Mouse (Mus musculus) heart, postnatal 36 days (tissue): ENCODE results near the gene Galns. TPM values are rescaled to one million over a fixed set of nuclear protein-coding genes. Genes with fewer than 3 reads are reported as not detected.

ENCODE experiments used
- DNase-seq, 2 experiments: peaks; one replicate each; pipeline ENCODE4 v3.0.0; 2021 to 2022
- intact Hi-C: fragments of 180-260 bp; cut with DNase I; formaldehyde crosslinking; loops from one replicate; pipeline ENCODE4 v1.15.1; 2025
- total RNA-seq, 2 experiments: library from RNA; stranded (reverse); gene quantifications; 2 replicates each; pipeline ENCODE4 v1.2.3; 2021

The Galns gene
- total RNA-seq, 2 experiments from 2014 or later = 3.1 to 3.5 TPM

DNA sequence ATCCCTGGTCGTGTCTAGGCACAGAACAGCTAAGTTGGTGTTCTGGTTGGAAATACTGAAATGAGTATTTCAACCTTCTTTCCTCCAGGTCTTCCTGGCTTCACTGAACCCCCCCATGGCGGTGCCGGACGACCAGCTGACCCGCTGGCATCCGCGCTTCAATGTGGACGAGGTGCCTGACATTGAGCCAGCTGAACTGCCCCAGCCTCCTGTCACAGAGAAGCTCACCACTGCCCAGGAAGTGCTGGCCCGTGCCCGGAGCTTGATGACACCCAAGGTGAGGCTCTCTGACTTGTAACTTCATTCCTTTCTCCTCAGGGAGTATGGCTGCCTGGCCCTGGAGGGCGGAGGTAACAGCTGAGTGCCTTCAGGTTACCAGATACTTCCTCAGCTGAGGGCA lies 40.1 kb downstream of the Galns start:
- intact Hi-C loops = no loop called here
- DNase-seq = no peak

DNA sequence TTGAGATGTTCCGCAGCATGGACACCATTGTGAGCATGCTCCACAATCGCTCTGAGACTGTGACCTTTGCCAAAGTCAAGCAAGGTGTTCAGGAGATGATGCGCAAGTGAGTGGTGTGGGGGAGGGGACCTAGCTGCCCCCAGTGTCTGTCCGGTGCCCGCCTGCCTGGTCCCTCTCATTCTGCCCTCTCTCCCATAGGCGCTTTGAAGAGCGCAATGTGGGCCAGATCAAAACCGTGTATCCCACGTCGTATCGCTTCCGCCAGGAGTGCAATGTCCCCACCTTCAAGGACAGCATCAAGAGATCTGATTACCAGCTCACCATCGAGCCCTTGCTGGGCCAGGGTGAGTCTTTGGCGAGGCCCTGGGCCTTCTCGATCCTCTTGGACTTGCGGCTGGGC lies 41.3 kb downstream of the Galns start:
- DNase-seq = no peak
- intact Hi-C loops = no loop called here

DNA sequence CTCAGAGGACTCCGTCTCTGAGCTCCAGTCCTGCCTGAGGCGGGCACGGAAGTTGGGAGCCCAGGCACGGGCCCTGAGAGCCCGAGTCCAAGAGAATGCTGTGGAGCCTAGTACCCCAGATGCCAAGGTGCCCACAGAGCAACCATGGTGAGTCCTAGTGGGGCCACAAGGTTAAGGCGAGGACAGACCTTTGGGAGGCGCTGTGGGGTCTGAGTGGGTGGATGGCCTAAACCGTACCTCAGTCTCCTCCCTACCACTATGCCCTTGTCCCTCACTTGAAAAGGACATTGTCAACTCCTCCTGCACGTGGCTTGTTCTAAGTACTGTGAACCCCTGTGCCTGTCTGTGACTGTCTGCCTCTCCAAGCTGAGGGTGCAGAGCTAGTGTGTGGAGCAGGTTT lies 41.9 kb downstream of the Galns start:
- DNase-seq = no peak
- intact Hi-C loops = no loop called here

DNA sequence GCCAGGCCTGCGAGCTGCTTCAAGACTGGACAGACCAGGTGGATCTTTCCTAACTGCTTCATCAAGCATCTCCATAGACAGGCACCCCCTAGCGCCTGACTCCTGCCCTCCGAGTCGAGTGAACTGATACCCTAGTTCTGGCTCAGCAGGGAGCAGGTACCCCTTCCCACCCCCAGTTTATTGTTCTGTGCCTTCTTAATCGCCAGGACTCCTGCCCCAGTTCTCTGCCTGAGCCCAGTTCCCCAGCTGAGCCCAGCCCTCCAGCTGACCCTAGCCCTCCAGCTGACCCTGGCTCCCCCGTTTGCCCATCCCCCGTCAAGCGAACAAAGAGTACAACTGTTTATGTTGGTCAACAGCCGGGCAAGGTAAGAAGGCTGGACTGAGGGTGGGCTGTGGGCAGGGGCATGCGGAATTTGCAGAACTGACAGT lies 42.4 kb downstream of the Galns start:
- DNase-seq = no peak
- intact Hi-C loops = no loop called here

DNA sequence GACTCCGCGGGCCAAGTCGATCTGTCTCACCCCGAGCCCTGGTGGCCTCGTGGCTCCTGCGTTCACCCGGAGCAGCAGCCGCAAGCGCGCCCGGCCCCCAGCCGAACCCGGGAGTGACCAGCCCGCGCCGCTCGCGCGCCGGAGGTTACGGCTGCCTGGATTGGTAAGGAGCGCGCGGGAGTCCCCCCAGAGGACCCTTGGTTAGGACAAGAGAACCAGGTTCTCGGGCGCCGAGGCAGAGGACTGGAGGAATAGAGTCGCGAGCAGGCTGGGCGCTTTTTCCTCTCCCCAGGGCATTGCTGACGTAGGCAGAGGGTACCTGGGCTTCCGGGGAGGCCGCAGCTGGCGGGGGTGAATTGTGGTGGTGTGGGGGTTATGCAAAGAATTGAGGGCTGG lies 43.2 kb downstream of the Galns start:
- DNase-seq = no peak
- intact Hi-C loops = no loop called here

DNA sequence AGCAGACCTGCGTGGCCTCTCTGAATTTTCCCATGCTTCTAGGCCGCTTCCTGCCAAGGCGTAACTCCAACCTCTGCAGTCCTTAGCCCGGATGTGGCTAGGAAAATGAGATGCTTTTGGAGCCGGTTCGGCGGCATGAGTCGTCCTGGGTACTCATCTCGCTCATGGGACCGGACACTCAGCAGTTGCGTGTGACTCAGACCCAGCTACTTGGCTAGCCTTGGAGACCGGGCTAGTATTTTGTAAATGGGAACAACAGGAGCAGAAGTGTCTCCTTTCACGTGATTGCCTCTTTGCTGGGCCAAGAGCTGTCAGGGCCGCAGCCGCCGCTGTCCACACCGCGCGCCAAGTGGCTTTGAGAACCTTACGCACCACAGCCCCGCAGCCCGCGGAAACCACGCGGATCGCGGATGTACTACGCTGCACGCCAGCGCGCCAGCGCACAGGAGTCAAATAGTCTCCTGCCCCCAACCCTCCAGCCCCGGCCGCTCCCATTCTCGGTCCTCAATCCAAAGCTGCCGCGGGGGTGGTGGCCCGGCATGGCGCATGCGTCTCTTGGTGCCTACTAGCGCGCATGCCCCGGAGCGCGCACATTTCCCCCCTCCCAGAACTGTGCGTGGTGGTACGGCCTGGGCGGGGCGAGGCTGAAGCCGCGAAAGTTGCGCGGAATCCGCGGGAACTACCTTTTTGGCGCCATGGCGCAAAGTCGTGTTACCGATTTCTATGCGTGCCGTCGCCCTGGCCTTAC lies 43.7 kb downstream of the Galns start, which contains the start of gene Cdt1:
Cdt1 (plus strand) TSS at position 655 of the 748 bp plus-strand sequence.
- intact Hi-C loops = no loop called here
- DNase-seq = peak; percentile 94 to 97

DNA sequence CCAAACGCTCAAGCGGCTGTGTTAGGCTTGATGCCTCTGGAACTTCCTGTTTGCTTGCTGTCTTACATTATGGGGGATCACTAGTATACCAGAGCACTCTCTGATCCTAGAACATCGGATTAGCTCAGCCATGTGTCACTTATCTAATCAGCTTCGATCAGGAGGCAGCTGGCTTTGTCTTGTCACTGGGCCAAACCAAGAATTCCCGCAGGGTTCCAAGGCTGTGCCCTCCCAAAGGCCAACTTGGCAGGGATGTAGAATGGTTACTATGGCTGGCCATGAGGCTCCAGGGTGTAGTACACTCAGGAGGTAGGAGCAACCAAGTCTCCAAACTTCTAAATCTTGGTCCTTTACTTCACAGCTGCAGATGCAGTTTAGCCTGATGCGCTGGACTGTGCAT lies 44.5 kb downstream of the Galns start:
- intact Hi-C loops = no loop called here
- no peak for DNase-seq

DNA sequence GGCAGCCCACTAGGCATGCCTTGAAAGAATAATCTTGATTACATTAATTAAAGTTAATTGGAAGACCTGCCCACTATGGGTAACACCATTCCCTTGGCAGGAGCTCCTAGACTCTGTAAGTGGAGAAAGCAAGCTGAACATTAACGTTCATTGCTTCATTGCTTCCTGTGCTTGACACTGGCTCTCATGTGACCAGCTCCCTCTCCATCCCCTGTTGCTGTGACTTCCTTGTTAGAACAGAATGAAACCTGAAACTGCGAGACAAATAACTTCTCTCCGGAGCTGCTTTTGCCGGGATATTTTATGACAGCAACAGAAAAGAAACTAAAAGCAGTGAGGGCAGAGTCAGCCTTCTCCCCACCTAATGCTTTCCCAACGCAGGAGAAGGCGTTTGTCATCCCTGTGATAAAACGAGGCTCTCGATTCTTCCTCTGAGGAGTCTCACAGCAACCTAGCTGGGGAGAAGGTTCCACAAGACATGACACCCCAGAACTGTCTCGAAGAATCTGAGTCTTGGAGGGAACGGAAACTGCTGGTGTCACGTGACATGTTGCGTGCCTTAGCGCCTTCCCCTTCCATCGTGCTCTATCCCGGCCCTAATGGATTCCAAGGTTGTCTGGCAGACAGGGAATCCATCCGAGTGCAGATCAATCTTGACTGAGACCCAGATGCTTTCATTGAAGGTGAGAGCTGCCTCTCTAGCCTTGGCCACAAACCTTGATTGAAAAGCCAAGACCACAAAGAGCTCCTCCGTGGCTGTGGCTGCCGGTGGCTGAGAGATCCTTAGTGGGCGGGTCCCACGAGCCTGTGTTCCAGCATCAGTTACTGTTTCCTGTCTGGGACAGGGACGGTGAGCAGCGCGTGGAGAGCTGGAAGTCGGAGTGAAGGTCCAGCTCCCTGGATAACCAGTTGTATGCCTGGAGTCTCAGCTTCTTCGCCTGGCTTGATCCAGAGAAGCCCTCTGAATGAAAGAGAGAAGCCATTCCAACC lies 46.6 kb downstream of the Galns start:
- intact Hi-C loops = no loop called here

DNA sequence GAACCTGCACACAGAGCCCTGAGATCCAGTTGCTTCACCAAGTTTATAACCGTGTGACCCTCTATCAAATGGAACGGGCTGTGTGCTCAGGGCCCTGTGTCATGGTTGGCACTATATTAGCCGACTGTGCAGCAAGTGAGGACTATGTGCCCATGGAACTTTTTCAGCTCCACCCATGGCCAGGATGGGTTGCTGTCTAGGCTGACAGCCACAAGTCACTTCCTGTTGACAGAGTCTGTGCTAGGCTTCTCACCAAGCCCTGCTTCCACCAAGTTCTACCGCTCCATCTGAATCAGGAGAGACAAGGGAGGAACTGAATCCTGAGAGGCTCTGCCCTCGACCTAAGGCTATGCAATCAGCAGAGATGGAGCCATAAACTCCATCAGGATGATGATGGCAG lies 50.1 kb downstream of the Galns start:
- no peak for DNase-seq
- intact Hi-C loops = no loop called here

More for the DNA sequence above, 46.6 kb downstream of the Galns start:
- DNase-seq = no peak

DNA sequence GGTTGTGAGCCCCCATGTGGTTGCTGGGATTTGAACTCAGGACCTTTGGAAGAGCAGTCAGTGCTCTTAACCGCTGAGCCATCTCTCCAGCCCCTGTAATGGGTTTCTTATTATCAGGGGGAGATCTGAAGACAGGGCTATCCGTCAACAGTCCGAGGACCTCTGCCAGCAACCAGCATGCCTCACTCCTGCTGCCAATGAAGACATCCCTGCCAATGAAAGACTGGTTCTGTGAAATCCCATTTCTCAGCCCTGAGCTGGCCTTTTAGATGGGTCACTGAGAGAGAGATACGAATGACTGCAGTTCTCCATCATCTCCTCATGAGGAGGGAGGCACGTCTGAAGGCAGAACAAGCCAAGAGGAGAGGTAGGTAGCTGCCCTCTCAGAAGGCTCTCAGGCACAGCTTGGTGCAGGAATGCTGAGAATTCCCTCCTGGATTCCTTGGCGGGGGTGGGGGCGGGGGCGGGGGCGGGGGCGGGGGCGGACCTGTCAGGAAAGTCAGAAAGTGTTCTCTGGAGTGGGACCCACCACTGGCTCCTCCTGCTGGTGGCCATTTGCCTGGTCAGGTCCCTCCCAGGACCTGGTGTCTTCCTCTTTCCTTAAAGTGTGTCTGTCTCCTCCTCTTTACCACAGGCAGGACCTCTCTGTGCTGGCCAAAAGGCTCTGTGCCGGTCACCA lies 52.5 kb downstream of the Galns start:
- intact Hi-C loops = no loop called here
- no peak for DNase-seq

DNA sequence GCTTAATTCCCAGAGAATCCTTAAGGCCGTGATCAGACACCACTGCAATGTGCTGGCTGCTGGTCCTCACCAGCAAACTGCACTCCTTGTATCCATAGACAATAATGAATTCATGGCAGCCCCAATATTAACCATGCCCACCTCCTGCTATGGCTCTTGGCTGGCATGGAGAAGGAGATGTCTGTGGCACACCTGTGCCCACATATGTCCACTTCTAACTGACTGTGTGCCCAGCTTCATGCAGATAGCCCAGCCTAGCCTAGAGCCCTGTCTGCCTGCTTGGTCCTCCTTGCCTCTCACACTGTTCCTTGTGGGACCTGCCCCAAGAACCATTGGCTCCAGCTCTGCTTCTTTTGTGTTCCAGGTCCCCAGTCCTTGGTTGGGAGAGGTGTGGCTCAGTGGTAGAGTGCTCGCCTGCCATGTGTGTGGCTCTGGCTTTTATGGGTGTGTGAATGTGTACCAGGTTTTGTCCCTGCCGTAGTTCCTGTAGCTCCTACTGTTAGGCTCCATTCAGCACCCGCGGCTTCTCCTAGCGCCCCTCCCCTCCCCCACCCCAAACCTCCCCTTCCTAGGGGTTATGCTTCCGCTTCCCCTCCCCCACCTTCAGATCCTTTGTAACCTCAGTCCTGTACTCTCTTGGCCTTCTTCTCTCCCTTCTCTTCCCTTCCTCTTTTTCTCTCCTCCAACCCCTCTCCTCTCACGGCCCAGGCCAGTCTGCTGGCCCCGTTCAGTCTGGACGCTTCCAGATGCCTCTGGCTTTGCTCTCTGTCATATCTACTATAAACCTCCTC lies 53.8 kb downstream of the Galns start:
- DNase-seq = no peak
- intact Hi-C loops = no loop called here

DNA sequence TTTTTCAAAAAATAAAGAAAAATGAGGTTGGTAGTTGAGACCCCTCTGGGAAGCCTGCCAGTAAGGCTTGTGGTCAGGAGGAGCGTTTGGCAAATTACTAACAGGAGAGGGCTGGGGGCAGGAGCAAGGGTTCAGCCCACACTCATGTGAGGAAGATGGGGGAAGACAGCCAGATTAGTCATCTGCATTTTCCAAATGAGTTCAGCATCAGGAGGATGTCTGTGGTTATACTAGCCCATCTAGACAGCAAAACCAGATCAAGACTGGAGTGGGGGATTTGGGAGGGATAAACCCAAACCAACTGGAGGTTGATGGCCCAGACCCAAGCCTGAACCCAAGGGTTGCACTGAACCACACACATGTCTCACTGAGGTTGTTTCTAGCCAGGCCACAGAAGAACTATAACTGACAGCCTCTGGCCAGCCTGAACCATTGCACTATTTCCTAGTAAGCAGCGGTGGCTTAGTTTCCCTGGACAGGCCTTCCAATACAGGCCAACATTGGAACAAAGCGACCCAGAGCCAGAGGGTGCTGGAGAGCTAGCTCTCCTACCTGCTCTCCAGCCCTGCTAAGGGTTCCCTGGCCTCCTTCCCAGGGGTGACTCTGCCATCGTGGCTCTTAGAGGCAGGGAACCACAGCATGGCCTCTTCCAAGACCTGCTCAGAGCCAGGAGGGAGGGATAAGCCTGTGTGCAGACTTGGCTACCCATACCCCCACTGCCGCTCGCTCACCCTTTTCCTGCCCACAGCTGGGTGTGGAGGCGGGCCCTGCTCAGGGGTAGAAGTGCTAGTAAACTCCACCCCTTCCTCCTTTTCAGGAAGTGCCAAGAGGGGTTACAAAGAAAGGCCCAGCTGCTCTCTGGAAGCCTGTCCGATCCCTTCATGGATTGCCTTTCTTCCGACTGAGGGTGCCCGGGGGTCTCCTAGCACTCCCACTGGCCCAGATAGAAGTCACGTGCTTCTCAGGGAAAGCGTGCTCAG lies 54.9 kb downstream of the Galns start:
- intact Hi-C loops = no loop called here

DNA sequence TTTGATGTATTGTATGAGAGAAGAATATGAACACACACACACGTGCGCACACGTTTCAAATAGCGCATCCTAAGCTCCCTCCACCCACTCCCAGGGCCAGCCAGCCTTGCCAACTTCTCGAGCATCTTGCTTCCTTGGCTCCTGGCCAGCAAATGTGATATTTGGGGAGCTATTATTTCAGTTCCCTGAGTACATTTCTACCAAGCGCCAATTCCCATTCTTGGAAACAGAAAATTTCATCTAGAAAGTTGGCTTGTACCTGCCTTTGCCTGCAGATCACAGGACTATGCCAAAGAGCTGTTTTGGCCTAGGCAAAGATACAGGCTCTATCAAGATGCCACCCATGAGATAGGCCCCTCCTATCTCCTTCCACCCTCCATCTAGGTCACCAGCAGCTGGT lies 56.5 kb downstream of the Galns start:
- no peak for DNase-seq
- intact Hi-C loops = loop anchor here (5.0 kb wide), 1 partner anchor 177 kb away; the partner anchor contains the start of gene Zc3h18

More for the DNA sequence above, 54.9 kb downstream of the Galns start:
- peak; percentile 63 to 67 for DNase-seq

DNA sequence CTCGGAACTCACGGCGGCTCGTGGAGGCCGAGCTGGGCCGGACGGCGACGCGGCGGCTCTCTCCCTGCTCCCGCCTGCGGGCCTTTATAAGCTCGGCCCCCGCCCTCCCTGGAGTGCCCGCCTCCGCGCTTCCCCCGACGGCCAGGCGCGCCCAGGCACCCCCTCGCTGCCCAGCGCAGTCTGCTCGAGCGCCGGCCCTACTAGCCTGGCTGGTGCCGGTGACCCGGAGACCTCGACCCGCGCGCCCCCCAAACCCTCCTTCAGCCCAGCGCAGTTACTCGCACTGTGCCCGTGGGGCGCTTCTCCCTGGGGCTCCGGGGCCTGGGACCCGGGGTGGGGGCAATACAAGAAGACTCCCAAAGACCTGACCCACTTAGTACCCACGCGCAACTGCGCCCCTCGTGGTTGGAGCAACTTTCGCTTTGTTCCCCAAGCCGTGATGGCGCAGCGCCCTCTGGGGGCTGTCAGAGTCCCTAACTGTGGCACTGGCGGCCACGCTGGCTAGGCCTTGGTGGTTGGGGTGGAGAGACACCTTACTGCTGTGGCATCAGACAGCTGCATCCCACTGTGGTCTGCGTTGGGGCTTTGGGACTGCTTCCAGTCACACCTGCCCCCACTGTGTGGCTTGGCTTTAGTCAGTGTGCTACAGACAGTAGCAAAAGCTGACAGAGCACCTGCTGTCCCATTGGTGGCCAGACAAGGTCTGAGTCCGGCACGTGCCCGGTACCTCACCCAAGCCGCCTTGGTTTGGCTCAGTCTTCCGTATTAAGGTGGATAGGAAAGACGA lies 59.8 kb downstream of the Galns start, which contains the start of gene Piezo1:
Piezo1 (minus strand) TSS at position 65 of the 787 bp plus-strand sequence.
- DNase-seq = peak; percentile 97
- intact Hi-C loops = loop anchor here (1.0 to 5.0 kb wide), 3 partner anchors 50 to 279 kb away; partner anchors contain the start of gene Zc3h18

DNA sequence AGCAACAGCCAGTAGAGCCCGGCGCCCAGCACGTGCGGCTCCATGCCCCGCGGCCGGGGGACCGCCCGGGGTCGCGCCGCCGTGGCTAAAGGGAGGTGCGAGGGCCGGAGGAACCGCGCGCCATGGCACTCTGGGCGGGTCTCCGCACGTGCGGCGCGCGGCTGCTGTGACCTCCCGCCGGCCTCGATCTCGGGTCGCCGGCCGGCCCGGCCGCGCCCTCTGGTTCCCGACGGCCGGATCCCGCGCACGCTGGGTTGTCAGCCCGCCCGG lies 60.3 kb downstream of the Galns start:
- intact Hi-C loops = loop anchor here (1.0 to 5.0 kb wide), 3 partner anchors 50 to 279 kb away; partner anchors contain the start of gene Zc3h18
- no peak for DNase-seq

DNA sequence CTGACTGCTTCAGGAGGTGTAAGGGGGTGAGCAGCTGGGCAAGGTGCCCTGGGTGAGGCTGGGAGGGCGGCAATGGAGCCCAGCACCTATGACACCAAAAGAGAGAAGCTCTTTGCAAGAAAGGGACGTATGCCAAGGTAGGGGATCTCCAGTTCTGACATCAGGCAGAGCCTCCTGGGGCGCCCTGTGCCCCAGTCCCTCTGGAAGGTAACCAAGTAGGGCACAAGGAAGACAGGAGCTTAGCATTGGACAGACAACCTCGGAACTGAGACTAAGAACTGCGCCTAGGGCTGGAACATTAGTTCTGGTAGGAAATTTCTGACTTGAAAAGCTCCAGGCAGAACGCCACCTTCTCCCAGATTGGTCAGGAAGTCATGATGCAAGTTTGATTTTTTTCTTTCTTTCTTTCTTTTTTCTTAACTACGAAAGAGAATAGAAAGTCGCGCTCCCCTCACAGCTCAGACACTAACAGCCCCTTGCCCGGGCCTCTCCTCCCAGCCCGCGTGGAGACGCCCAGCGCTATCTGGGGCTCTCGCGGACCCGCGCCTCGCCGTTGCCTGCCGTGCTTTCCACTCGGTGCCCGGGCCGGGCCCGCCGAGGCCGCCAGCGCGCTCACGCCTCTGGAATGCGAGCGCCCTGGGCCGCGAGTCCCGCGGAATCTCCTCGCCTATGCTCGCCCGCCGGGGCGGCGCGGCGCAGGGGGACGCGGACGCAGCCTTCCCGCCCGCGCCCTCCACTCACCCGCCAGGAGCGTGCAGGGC lies 60.8 kb downstream of the Galns start:
- intact Hi-C loops = loop anchor here (5.0 kb wide), 1 partner anchor 173 kb away; the partner anchor contains the start of gene Zc3h18

DNA sequence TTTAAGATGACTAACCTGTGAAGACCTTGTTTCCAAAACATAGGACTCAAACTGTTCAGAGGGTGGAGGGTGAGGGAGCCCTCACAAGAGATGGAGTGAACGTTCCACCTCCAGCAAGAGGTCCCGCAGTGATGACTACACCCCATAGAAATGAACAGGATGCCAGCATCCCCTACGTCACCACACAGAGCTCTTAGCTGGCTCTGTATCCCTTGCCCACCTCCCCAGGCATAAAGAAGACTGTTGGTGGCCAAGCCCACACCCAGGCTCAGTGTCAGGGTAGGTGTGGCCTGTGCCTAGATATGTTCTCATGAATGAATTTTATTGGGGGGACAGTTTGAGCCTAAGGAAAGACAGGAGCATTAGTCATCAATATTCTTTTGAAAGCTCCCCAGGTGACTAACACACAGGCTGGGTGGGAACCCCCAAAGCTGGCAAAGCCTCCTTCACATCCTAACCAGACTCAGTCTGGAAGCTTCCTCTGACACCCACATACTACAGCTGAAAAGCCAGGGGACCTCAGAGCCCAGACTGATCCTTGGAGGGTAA lies 62.3 kb downstream of the Galns start:
- DNase-seq = no peak
- intact Hi-C loops = loop anchor here (2.0 kb wide), 1 partner anchor 32 kb away; no protein-coding TSS in a partner anchor

More for the DNA sequence above, 60.8 kb downstream of the Galns start:
- DNase-seq = peak; percentile 56 to 71
